Mouse (Mus musculus): ENCODE measurements around the gene Slfn5. TPM values are rescaled to one million over a fixed set of nuclear protein-coding genes. Genes with fewer than 3 reads are reported as not detected.
"Not testable (repeated sequence)": the region's sequence is repeated elsewhere in the genome, so short reads cannot be mapped to it uniquely, and the experiment has no call there.

Slfn5 gene
- polyA plus RNA-seq, 1 experiment from 2014 or later, result 1.3 TPM

GRCm38 (mm10) chr11:82921691-82922090, 29.5 kb upstream of the Slfn5 start:
- Histone ChIP-seq H3K4me2 (replicated peaks) (no peak overlapping the region), H3K27ac (no peak overlapping the region), H3K9me3 (no peaks in the 10 kb centered on the region), H3K9ac (no peak overlapping the region), H3K4me1 (no peaks in the 10 kb centered on the region), H3K36me3 (no peaks in the 10 kb centered on the region), H3K4me3 (no peak overlapping the region), H3K27me3 (peaks cover 66% of the 10 kb centered on the region)
- ATAC-seq (ENCODE audit: low FRiP score, low read depth), result no peak
- 68% methylated on average over 4 of the region's 4 CpGs for WGBS

- H3K4me3 ChIP-seq; H3K9me3 ChIP-seq; ATAC-seq (ENCODE audit: low FRiP score, low read depth); H3K36me3 ChIP-seq; H3K4me2 ChIP-seq (replicated peaks); H3K4me1 ChIP-seq; H3K9ac ChIP-seq; H3K27ac ChIP-seq: not testable (repeated sequence)
- WGBS, result 87% methylated on average over 6 of the region's 6 CpGs
- H3K27me3 ChIP-seq, result peaks cover 84% of the 10 kb centered on the region
Measured at GRCm38 (mm10) chr11:82923910-82924309, 27.2 kb upstream of the Slfn5 start.

GRCm38 (mm10) chr11:82928897-82929632, 22.1 kb upstream of the Slfn5 start:
- peak; percentile 36; the same call in 1 of the 2 replicates for ATAC-seq (ENCODE audit: low FRiP score, low read depth)
- Histone ChIP-seq H3K4me3 (no peak overlapping the region), H3K4me1 (peaks cover 10% of the 10 kb centered on the region), H3K9me3 (no peaks in the 10 kb centered on the region), H3K27me3 (peaks cover 78% of the 10 kb centered on the region), H3K4me2 (replicated peaks) (no peak overlapping the region), H3K27ac (no peak overlapping the region), H3K36me3 (no peaks in the 10 kb centered on the region), H3K9ac (no peak overlapping the region)
- WGBS, result 31% methylated on average over 20 of the region's 20 CpGs

- no peak for ATAC-seq (ENCODE audit: low FRiP score, low read depth)
- H3K9ac ChIP-seq, result no peak overlapping the region
- no peak overlapping the region for H3K27ac ChIP-seq
- peaks cover 10% of the 10 kb centered on the region for H3K4me1 ChIP-seq
- 34% methylated on average over 3 of the region's 3 CpGs for WGBS
- H3K36me3 ChIP-seq, result no peaks in the 10 kb centered on the region
- H3K4me3 ChIP-seq, result no peak overlapping the region
- H3K27me3 ChIP-seq, result peaks cover 81% of the 10 kb centered on the region
- H3K9me3 ChIP-seq, result no peaks in the 10 kb centered on the region
- H3K4me2 ChIP-seq (replicated peaks), result no peak overlapping the region
Measured at GRCm38 (mm10) chr11:82929633-82929950, 21.6 kb upstream of the Slfn5 start.

- 3% methylated on average over 81 of the region's 85 CpGs for WGBS
- not testable (repeated sequence) for H3K9ac ChIP-seq
Measured at GRCm38 (mm10) chr11:82930391-82930955, 20.7 kb upstream of the Slfn5 start.

GRCm38 (mm10) chr11:82931161-82931560, 20.0 kb upstream of the Slfn5 start:
- H3K9me3 ChIP-seq; H3K27ac ChIP-seq; H3K36me3 ChIP-seq; H3K4me1 ChIP-seq; ATAC-seq (ENCODE audit: low FRiP score, low read depth): not testable (repeated sequence)
- Histone ChIP-seq H3K4me2 (replicated peaks) (peak overlapping the region; percentile 89), H3K27me3 (peaks cover 80% of the 10 kb centered on the region), H3K4me3 (peak overlapping the region; percentile 51), H3K9ac (peak overlapping the region; percentile 51)
- WGBS, result under 1% methylated on average over 61 of the region's 63 CpGs

More at GRCm38 (mm10) chr11:82930391-82930955, 20.7 kb upstream of the Slfn5 start:
- ATAC-seq (ENCODE audit: low FRiP score, low read depth); H3K9me3 ChIP-seq; H3K4me1 ChIP-seq; H3K27ac ChIP-seq; H3K36me3 ChIP-seq: not testable (repeated sequence)
- peaks cover 80% of the 10 kb centered on the region for H3K27me3 ChIP-seq
- peak overlapping the region; percentile 51 for H3K4me3 ChIP-seq
- peak overlapping the region; percentile 89 for H3K4me2 ChIP-seq (replicated peaks)

GRCm38 (mm10) chr11:82931671-82932450, 19.3 kb upstream of the Slfn5 start:
- peak overlapping the region; percentile 51 for H3K9ac ChIP-seq
- not testable (repeated sequence) for H3K9me3 ChIP-seq; H3K36me3 ChIP-seq; ATAC-seq (ENCODE audit: low FRiP score, low read depth); H3K4me1 ChIP-seq; H3K27ac ChIP-seq
- peak overlapping the region; percentile 51 for H3K4me3 ChIP-seq
- under 1% methylated on average over 106 of the region's 119 CpGs for WGBS
- peaks cover 80% of the 10 kb centered on the region for H3K27me3 ChIP-seq
- H3K4me2 ChIP-seq (replicated peaks), result peak overlapping the region; percentile 89

GRCm38 (mm10) chr11:82933186-82933585, 18.0 kb upstream of the Slfn5 start:
- Histone ChIP-seq H3K9me3 (no peaks in the 10 kb centered on the region), H3K9ac (peak overlapping the region; percentile 55), H3K27ac (no peak overlapping the region), H3K27me3 (peaks cover 82% of the 10 kb centered on the region), H3K36me3 (no peaks in the 10 kb centered on the region), H3K4me3 (peak overlapping the region; percentile 51), H3K4me1 (peaks cover 10% of the 10 kb centered on the region), H3K4me2 (replicated peaks) (peak overlapping the region; percentile 89)
- no peak for ATAC-seq (ENCODE audit: low FRiP score, low read depth)
- 2% methylated on average over 26 of the region's 29 CpGs for WGBS

GRCm38 (mm10) chr11:82943336-82943735, 7.8 kb upstream of the Slfn5 start:
- Histone ChIP-seq H3K27me3 (peaks cover 56% of the 10 kb centered on the region), H3K4me1 (no peaks in the 10 kb centered on the region), H3K36me3 (no peaks in the 10 kb centered on the region), H3K4me2 (replicated peaks) (no peak overlapping the region), H3K4me3 (no peak overlapping the region), H3K9me3 (no peaks in the 10 kb centered on the region), H3K9ac (no peak overlapping the region), H3K27ac (no peak overlapping the region)
- WGBS, result 23% methylated on average over 6 of the region's 6 CpGs
- no peak for ATAC-seq (ENCODE audit: low FRiP score, low read depth)

GRCm38 (mm10) chr11:82945636-82946035, 5.5 kb upstream of the Slfn5 start:
- H3K9me3 ChIP-seq, result no peaks in the 10 kb centered on the region
- WGBS, result 78% methylated on average over 2 of the region's 2 CpGs
- no peaks in the 10 kb centered on the region for H3K4me1 ChIP-seq
- H3K4me2 ChIP-seq (replicated peaks), result no peak overlapping the region
- H3K36me3 ChIP-seq, result no peaks in the 10 kb centered on the region
- H3K9ac ChIP-seq, result no peak overlapping the region
- no peak overlapping the region for H3K27ac ChIP-seq
- H3K27me3 ChIP-seq, result peaks cover 54% of the 10 kb centered on the region
- no peak for ATAC-seq (ENCODE audit: low FRiP score, low read depth)
- H3K4me3 ChIP-seq, result no peak overlapping the region

GRCm38 (mm10) chr11:82947457-82947856, 3.7 kb upstream of the Slfn5 start:
- no peak for ATAC-seq (ENCODE audit: low FRiP score, low read depth)
- H3K27me3 ChIP-seq, result peaks cover 65% of the 10 kb centered on the region
- H3K4me3 ChIP-seq, result no peak overlapping the region
- no peaks in the 10 kb centered on the region for H3K36me3 ChIP-seq
- no peaks in the 10 kb centered on the region for H3K9me3 ChIP-seq
- H3K27ac ChIP-seq, result no peak overlapping the region
- 0 out of 2 replicates have a peak, but pooled peaks cover 13% of the 10 kb centered on the region for H3K4me1 ChIP-seq
- WGBS, result 44% methylated on average over 4 of the region's 4 CpGs
- H3K4me2 ChIP-seq (replicated peaks), result no peak overlapping the region
- H3K9ac ChIP-seq, result no peak overlapping the region

- no peaks in the 10 kb centered on the region for H3K9me3 ChIP-seq
- no peak overlapping the region for H3K4me3 ChIP-seq
- H3K4me1 ChIP-seq, result 0 out of 2 replicates have a peak, but pooled peaks cover 13% of the 10 kb centered on the region
- H3K27me3 ChIP-seq, result peaks cover 67% of the 10 kb centered on the region
- no peak overlapping the region for H3K4me2 ChIP-seq (replicated peaks)
- 84% methylated on average over 9 of the region's 9 CpGs for WGBS
- H3K27ac ChIP-seq, result no peak overlapping the region
- H3K9ac ChIP-seq, result no peak overlapping the region
- ATAC-seq (ENCODE audit: low FRiP score, low read depth), result no peak
- H3K36me3 ChIP-seq, result no peaks in the 10 kb centered on the region
Measured at GRCm38 (mm10) chr11:82949036-82949435, 2.1 kb upstream of the Slfn5 start.

Data from limb, embryonic 13.5 days (tissue).